Mouse (Mus musculus) cerebellum, postnatal 4 days (tissue): Measurements from ENCODE around the gene H2al1j.
"Not testable (repeated sequence)": the region's sequence is repeated elsewhere in the genome, so short reads cannot be mapped to it uniquely, and the experiment has no call there.

Experiments used
- DNase-seq, 2 experiments: peaks; one replicate each; pipeline ENCODE4 v3.0.0; 2022; ENCODE audit warnings: low spot score in 2 of 2, mixed read lengths in 1 of 2

Gene H2al1j

DNA sequence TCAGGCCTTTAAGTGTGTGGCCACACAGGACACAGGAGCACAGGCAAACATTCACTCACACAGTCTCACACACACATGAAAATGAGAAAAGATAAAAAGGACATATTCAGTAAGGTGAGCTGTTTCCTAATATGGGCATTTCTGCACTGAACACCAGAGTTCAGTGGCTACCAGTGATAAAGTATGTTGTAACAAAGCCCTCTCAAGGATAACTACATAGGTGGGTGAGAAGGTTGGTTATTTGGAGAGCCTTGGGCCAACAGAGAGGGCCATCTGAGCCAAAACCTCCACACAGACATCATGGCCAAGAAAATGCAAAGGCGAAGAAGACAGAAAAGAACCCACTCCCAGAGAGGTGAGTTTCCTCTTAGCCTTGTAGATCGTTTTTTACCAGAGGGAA is at the start of gene H2al1j:
H2al1j (plus strand) TSS at position 301 of the 400 bp plus-strand sequence.
- not testable (repeated sequence) for DNase-seq

DNA sequence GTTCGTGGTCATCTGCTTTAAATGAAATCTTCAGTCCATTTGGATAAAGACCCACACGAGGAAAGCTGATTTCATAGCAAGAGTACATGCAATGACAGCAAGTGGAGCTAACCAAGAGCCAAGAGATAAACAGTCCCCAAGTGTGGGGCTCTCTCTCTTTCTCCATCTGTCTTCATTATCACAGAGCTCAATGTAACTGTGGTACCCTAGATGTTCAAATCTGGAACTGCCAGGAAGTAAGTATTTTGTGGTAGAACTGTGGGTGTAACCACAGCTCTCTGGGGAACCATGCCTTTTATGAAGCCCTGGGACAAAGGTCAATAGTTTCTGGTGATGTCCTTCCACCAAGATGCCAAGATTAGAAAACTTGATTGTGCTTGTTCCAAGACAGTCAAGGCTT is 46.9 kb upstream of the H2al1j start:
- DNase-seq: no peak

DNA sequence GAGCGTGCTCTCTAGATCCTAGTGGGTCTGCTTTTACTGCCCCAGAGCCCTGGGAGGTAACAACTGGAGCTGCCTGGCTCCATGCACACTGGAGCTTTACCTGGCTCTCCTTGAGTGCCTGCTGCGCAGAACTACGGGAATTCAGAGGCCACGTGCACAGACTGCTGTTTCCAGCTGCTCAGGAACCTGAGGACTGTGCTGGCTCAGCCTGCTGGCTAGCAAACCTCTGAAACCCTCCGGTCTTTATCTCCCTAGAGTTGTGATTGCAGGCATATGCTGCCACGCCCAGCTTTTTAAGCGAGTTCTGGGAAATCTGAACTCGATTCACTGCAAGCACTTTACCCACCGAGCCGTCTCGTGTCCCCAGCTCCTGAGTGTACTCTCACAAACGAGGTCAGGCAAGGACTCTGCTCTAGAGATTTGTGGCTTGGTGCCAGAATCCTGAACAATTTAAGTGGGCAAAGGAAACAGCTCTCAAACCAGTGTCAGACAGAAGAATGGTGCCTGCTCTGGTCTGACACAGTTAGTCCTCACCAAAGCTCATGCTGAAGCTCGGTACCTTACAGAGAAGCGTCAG is 39.2 kb upstream of the H2al1j start:
- no peak for DNase-seq

DNA sequence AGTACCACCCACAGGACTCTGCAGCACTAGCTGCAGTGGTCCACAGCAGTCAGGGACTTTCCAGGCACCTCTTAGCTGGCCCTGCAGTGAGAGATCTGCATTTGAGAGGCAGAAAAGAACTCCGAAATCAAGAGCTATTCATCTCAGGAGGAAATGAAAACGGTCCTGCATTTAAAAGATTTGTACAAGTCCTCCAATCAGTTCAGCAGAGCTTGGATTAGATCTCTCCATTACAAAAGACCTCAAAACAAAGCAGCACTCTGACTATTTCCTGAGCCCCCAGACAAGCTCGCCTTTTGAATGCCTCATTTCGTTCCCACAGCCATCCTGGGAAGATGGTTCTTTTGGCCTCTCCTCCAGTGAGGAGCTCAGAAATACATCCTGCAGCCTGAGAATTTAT is 38.4 kb upstream of the H2al1j start:
- DNase-seq: no peak

DNA sequence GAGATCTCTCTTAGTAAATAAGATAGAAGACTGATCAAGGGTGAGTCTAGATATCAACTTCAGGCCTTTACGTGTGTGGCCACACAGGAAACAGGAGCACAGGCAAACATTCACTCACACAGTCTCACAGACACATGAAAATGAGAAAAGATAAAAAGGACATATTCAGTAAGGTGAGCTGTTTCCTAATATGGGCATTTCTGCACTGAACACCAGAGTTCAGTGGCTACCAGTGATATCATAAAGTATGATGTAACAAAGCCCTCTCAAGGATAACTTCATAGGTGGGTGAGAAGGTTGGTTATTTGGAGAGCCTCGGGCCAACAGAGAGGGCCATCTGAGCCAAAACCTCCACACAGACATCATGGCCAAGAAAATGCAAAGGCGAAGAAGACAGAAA is 28.7 kb upstream of the H2al1j start, which contains the start of gene H2al1a:
H2al1a (plus strand) TSS at position 301 of the 400 bp plus-strand sequence.
- DNase-seq: not testable (repeated sequence)

DNA sequence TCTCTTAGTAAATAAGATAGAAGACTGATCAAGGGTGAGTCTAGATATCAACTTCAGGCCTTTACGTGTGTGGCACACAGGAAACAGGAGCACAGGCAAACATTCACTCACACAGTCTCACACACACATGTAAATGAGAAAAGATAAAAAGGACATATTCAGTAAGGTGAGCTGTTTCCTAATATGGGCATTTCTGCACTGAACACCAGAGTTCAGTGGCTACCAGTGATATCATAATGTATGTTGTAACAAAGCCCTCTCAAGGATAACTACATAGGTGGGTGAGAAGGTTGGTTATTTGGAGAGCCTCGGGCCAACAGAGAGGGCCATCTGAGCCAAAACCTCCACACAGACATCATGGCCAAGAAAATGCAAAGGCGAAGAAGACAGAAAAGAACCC is 25.5 kb upstream of the H2al1j start, which contains the start of gene H2al1b:
H2al1b (plus strand) TSS at position 301 of the 400 bp plus-strand sequence.
- not testable (repeated sequence) for DNase-seq

DNA sequence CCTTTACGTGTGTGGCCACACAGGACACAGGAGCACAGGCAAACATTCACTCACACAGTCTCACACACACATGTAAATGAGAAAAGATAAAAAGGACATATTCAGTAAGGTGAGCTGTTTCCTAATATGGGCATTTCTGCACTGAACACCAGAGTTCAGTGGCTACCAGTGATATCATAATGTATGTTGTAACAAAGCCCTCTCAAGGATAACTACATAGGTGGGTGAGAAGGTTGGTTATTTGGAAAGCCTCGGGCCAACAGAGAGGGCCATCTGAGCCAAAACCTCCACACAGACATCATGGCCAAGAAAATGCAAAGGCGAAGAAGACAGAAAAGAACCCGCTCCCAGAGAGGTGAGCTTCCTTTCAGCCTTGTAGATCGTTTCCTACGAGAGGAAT is 22.3 kb upstream of the H2al1j start, which contains the start of gene H2al1c:
H2al1c (plus strand) TSS at position 301 of the 400 bp plus-strand sequence.
- not testable (repeated sequence) for DNase-seq

DNA sequence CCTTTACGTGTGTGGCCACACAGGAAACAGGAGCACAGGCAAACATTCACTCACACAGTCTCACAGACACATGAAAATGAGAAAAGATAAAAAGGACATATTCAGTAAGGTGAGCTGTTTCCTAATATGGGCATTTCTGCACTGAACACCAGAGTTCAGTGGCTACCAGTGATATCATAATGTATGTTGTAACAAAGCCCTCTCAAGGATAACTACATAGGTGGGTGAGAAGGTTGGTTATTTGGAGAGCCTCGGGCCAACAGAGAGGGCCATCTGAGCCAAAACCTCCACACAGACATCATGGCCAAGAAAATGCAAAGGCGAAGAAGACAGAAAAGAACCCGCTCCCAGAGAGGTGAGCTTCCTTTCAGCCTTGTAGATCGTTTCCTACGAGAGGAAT is 19.1 kb upstream of the H2al1j start, which contains the start of gene H2al1d:
H2al1d (plus strand) TSS at position 301 of the 400 bp plus-strand sequence.
- DNase-seq: not testable (repeated sequence)

DNA sequence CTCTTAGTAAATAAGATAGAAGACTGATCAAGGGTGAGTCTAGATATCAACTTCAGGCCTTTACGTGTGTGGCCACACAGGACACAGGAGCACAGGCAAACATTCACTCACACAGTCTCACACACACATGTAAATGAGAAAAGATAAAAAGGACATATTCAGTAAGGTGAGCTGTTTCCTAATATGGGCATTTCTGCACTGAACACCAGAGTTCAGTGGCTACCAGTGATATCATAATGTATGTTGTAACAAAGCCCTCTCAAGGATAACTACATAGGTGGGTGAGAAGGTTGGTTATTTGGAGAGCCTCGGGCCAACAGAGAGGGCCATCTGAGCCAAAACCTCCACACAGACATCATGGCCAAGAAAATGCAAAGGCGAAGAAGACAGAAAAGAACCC is 16.0 kb upstream of the H2al1j start, which contains the start of gene H2al1e:
H2al1e (plus strand) TSS at position 301 of the 400 bp plus-strand sequence.
- DNase-seq: not testable (repeated sequence)

DNA sequence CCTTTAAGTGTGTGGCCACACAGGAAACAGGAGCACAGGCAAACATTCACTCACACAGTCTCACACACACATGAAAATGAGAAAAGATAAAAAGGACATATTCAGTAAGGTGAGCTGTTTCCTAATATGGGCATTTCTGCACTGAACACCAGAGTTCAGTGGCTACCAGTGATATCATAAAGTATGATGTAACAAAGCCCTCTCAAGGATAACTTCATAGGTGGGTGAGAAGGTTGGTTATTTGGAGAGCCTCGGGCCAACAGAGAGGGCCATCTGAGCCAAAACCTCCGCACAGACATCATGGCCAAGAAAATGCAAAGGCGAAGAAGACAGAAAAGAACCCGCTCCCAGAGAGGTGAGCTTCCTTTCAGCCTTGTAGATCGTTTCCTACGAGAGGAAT is 12.8 kb upstream of the H2al1j start, which contains the start of gene H2al1f:
H2al1f (plus strand) TSS at position 301 of the 400 bp plus-strand sequence.
- DNase-seq: not testable (repeated sequence)

DNA sequence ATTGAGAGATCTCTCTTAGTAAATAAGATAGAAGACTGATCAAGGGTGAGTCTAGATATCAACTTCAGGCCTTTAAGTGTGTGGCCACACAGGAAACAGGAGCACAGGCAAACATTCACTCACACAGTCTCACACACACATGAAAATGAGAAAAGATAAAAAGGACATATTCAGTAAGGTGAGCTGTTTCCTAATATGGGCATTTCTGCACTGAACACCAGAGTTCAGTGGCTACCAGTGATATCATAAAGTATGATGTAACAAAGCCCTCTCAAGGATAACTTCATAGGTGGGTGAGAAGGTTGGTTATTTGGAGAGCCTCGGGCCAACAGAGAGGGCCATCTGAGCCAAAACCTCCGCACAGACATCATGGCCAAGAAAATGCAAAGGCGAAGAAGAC is 9.7 kb upstream of the H2al1j start, which contains the start of gene H2al1g:
H2al1g (plus strand) TSS at position 301 of the 400 bp plus-strand sequence.
- DNase-seq: not testable (repeated sequence)

DNA sequence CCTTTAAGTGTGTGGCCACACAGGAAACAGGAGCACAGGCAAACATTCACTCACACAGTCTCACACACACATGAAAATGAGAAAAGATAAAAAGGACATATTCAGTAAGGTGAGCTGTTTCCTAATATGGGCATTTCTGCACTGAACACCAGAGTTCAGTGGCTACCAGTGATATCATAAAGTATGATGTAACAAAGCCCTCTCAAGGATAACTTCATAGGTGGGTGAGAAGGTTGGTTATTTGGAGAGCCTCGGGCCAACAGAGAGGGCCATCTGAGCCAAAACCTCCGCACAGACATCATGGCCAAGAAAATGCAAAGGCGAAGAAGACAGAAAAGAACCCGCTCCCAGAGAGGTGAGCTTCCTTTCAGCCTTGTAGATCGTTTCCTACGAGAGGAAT is 6.4 kb upstream of the H2al1j start, which contains the start of gene H2al1h:
H2al1h (plus strand) TSS at position 301 of the 400 bp plus-strand sequence.
- DNase-seq: not testable (repeated sequence)

DNA sequence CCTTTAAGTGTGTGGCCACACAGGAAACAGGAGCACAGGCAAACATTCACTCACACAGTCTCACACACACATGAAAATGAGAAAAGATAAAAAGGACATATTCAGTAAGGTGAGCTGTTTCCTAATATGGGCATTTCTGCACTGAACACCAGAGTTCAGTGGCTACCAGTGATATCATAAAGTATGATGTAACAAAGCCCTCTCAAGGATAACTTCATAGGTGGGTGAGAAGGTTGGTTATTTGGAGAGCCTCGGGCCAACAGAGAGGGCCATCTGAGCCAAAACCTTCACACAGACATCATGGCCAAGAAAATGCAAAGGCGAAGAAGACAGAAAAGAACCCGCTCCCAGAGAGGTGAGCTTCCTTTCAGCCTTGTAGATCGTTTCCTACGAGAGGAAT is 3.3 kb upstream of the H2al1j start, which contains the start of gene H2al1i:
H2al1i (plus strand) TSS at position 301 of the 400 bp plus-strand sequence.
- not testable (repeated sequence) for DNase-seq

DNA sequence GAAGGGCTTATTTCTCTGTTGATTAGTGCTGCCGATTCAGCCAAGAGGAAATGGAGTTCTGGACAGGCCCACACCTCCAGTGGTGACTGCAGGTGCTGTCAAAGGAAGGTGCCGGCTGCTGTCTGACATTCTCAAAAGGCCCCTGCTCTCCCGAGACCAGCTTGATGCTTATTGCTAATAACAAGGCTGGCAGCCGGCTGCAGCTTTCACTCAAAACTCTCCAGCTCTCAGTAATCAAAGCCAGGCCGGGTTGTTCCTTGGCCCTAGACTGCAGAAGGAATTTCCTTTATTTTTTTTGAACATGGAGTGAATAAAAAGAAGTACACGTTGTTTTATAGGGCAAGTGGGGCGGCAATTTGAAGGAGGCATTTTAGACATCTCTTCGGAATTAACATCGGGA is 18.1 kb downstream of the H2al1j start:
- DNase-seq: no peak

DNA sequence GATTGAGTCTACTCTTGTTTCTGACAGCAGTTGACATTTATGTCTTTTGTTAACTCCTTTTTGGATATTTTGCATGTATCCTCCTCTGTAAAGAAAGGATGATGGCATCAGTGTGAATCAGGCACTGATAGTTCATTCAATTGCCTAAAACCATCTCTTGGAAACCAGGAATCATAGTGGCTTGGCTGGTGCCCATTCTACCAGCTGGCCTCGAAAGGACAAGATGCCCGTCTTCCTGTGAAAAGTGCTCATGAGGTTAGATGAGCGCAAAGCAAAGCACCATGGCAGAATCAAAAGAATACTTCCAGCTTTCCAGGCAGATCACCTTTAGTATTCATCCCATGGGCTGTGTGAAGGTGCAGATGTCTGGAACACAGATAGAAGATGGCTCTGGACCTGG is 19.1 kb downstream of the H2al1j start:
- DNase-seq: no peak

DNA sequence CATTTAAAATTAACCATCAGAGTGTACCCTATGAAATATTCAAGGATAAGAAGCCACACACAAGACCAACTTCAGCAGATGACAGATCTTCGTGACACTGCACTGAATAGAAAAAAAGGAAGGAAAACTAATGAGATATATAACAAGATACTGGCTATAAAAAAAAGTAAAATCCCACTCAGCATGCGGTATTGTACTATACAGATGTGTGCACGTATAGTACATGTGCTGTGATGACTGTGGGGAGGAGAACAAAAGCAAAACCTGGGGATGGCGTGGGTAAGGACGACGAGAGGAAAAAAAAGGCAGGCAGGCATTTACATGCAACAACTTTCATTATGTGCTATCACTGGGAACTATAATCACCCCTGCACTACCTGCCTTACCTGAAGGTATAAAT is 33.2 kb downstream of the H2al1j start:
- DNase-seq: no peak

DNA sequence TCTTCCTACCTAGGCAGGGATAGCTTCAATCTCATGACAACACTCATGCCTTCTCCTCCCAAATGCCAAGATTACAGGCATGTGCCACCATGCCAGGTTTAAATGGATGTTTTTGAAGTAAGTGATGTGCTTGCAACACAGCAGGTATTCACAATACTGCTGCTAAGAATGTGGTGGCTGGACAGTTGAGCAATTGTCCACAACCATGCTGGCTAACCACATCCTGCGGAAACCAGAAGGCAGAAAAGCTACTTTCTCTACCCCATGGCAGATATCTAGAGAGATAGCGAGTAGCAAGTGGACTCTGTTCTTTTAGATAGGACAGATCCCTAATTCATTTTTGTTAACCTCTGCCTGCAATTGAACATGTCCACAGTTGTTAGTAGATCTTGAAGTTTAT is 33.6 kb downstream of the H2al1j start:
- no peak for DNase-seq

DNA sequence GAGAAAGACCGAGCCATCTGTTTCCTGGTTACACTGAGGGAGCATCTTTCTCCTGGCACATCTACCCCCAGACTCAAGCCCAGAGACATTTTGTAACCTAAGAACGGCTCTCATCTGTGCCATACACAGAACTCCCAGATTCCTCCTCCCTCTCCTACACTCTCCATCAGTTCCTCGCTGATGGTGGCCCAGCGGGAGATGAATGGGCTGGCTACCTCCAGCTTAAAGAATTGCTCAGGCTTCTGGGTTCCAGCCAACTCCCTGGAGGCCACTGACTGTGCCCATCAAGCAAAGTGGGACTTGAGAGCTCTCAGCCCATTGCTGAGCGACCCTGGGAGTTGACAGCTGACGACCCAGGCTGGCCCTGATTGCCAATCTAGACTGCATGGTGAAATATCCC is 36.3 kb downstream of the H2al1j start:
- DNase-seq: peak; percentile 17 to 60

DNA sequence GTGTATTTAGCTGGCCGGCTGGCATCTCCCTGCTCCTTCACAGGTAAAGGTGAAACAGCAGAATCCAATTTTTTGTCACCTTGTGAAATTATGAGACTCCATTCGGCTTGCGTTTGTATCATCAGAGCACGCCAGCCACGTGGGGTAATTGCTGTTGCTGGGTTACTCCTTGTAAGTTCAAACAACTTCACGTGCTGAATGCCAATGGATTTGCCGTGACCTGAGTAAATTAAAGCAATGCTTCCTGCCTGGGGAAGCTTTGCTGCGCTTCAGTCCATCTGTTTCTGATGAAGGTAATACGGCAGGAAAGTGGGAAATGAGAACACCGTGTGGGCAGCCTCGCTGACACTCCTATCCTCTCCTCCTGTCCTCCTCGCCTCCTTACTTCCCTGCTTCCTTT is 37.5 kb downstream of the H2al1j start:
- no peak for DNase-seq
